In genomic region chr8:13178137-13178536, GRCm38 (mm10) we compare ENCODE assay signal across 14 mouse cellular contexts.
"Had no signal": no experiment of that assay in that cellular context is flagged by ENCODE, and none has a peak within 500 bp of the region (broad histone marks: within the 10 kb centered on the region; RNA-seq: fewer than 3 reads in every experiment).

No protein-coding gene starts in this region.

- H3K4me1 ChIP-seq: midbrain, embryonic 10.5 days; midbrain, embryonic 12.5 days; neural tube, embryonic 12.5 days; stomach, embryonic 15.5 days had no signal

- DNase-seq: lung, adult 18-20 months; lung, embryonic 14.5 days; lung, postnatal 10 days; lung, postnatal 4 days; midbrain, embryonic 14.5 days; right cerebral cortex, postnatal 14 days; thymus, postnatal 14 days; thymus, postnatal 36 days had no signal

- H3K27me3 ChIP-seq: midbrain, embryonic 12.5 days; neural tube, embryonic 12.5 days; stomach, embryonic 15.5 days had no signal

- H3K9me3 ChIP-seq: midbrain, embryonic 10.5 days; midbrain, embryonic 12.5 days; neural tube, embryonic 12.5 days; stomach, embryonic 15.5 days had no signal

- H3K9ac ChIP-seq: lung, embryonic 14.5 days; midbrain, embryonic 12.5 days; neural tube, embryonic 12.5 days; stomach, embryonic 15.5 days had no signal

- H3K27ac ChIP-seq: midbrain, embryonic 10.5 days; midbrain, embryonic 12.5 days; neural tube, embryonic 12.5 days; stomach, embryonic 15.5 days; stomach, postnatal 0 days had no signal

- H3K4me2 ChIP-seq: lung, embryonic 14.5 days; midbrain, embryonic 12.5 days; neural tube, embryonic 12.5 days; stomach, embryonic 15.5 days had no signal

- H3K4me3 ChIP-seq: midbrain, embryonic 10.5 days; midbrain, embryonic 12.5 days; neural tube, embryonic 12.5 days; stomach, embryonic 15.5 days had no signal

- ATAC-seq: midbrain, embryonic 16.5 days had no signal
